Mouse (Mus musculus) lung, postnatal 0 days (tissue): ENCODE measurements at regions not wholly inside any gene's neighbourhood (a gene's known extent, or its start where the extent isn't known, plus 50 kb on each side); places are given as distances from the start of the nearest gene placed in this dataset.
A peak's percentile ranks its signal among the peaks of the same experiment; 100 is the strongest.

Source experiments
- ATAC-seq: fragments of 200-750 bp; cut with Nextera tagmentation; 2 replicates; pipeline ENCODE4 v1.8.0; 2017; ENCODE audit warnings: moderate library complexity
- DNase-seq: peaks from one replicate; pipeline ENCODE4 v3.0.0-alpha.2; 2016; ENCODE audit warnings: low spot score
- H3K27ac ChIP-seq: fragments of 300-500 bp; sonication (generic); 2 replicates; pipeline ENCODE4 v1.5.1; 2014; ENCODE audit warnings: antibody characterized with exemption, mild to moderate bottlenecking, low read length, mixed read lengths
- H3K27me3 ChIP-seq: fragments of 300-500 bp; sonication (generic); replicated peaks from 2 replicates; pipeline ENCODE4 v1.6.1; 2014; ENCODE audit warnings: low read length, mixed read lengths; ENCODE audit not compliant: insufficient read depth
- H3K36me3 ChIP-seq: fragments of 300-500 bp; sonication (generic); 2 replicates; pipeline ENCODE4 v1.6.1; 2014; ENCODE audit warnings: low read length, mixed read lengths; ENCODE audit not compliant: insufficient read depth
- H3K4me1 ChIP-seq: fragments of 300-500 bp; sonication (generic); 2 replicates; pipeline ENCODE4 v1.6.1; 2014; ENCODE audit warnings: antibody characterized with exemption, low read depth, low read length, mixed read lengths; ENCODE audit not compliant: insufficient read depth
- H3K4me2 ChIP-seq: fragments of 300-500 bp; sonication (generic); replicated peaks from 2 replicates; pipeline ENCODE4 v1.6.1; 2014; ENCODE audit warnings: low read depth, mild to moderate bottlenecking, low read length, moderate library complexity, mixed read lengths
- H3K4me3 ChIP-seq: fragments of 300-500 bp; sonication (generic); 2 replicates; pipeline ENCODE4 v1.5.1; 2014; ENCODE audit warnings: low read depth, low read length
- H3K9ac ChIP-seq: fragments of 300-500 bp; sonication (generic); replicated peaks from 2 replicates; pipeline ENCODE4 v1.6.1; 2014; ENCODE audit warnings: low read depth, mild to moderate bottlenecking
- H3K9me3 ChIP-seq: fragments of 300-500 bp; sonication (generic); 2 replicates; pipeline ENCODE4 v1.6.1; 2016; ENCODE audit warnings: low read length, mixed read lengths
- CTCF ChIP-seq: IDR thresholded peaks from 2 replicates; pipeline ENCODE4 v1.5.1; 2016; ENCODE audit warnings: antibody characterized with exemption, mild to moderate bottlenecking
- EP300 ChIP-seq: IDR thresholded peaks from 2 replicates; pipeline ENCODE4 v1.6.1; 2016; ENCODE audit warnings: antibody characterized with exemption, mild to moderate bottlenecking, control low read depth
- WGBS: fragments of 180-500 bp; shearing (Covaris S2); extraction: QIAGEN DNeasy Blood & Tissue Kit; methylation state at CpG from one replicate; pipeline ENCODE4 v1.1.7; 2014; 5-methylcytosine and 5-hydroxymethylcytosine counted together

DNA sequence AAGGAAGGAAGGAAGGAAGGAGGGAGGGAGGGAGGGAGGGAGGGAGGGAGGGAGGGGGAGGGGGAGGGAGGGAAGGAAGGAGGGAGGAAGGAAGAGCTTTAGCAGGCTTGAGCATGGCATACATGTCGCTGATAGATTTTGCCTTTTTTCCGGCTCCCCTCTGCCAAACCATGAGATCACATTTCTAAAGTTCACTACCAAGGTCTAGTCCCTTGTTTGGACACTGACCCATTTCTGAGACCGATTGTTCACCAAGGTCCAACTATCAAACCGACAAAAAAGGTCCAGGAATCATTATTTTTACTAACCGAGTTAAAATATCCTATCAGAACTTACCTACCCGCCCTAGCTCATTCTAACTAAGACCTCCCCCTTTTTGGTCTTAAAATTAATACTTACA lies 120.1 kb downstream of the Sox2 start:
- Histone ChIP-seq H3K4me3 (no peak overlapping the region), H3K4me2 (no peak overlapping the region), H3K9me3 (no peaks in the 10 kb centered on the region), H3K36me3 (no peaks in the 10 kb centered on the region), H3K27ac (no peak overlapping the region), H3K4me1 (no peaks in the 10 kb centered on the region), H3K27me3 (no peaks in the 10 kb centered on the region), H3K9ac (no peak overlapping the region)
- WGBS, result 81% methylated on average over 6 of the region's 6 CpGs
- ATAC-seq (no peak), DNase-seq (no peak)
- no peak for TF ChIP-seq EP300

DNA sequence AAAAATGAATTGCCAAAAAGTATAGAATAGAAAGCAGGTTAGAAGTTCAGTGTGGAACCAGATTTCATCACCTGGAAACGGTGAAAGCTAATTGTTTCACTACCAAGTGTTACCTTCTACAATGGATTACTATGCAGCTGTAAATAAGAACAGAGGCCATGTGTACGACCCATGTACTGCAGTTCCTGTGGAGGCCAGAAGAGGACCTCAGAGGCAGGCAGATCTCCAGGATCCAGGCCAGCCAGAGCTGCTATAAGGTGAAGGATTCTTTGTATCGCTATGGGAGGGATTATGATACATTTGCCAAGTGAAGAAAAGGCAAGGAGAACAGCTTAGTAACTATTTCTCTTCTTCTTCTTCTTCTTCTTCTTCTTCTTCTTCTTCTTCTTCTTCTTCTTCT lies 121.8 kb downstream of the Sox2 start:
- Histone ChIP-seq H3K9me3 (no peaks in the 10 kb centered on the region), H3K27me3 (no peaks in the 10 kb centered on the region), H3K9ac (no peak overlapping the region), H3K27ac (no peak overlapping the region), H3K4me2 (no peak overlapping the region), H3K36me3 (no peaks in the 10 kb centered on the region), H3K4me3 (no peak overlapping the region), H3K4me1 (no peaks in the 10 kb centered on the region)
- no peak for DNase-seq
- no peak for ATAC-seq
- TF ChIP-seq CTCF (no peak), EP300 (no peak)
- 89% methylated on average over 3 of the region's 3 CpGs for WGBS

DNA sequence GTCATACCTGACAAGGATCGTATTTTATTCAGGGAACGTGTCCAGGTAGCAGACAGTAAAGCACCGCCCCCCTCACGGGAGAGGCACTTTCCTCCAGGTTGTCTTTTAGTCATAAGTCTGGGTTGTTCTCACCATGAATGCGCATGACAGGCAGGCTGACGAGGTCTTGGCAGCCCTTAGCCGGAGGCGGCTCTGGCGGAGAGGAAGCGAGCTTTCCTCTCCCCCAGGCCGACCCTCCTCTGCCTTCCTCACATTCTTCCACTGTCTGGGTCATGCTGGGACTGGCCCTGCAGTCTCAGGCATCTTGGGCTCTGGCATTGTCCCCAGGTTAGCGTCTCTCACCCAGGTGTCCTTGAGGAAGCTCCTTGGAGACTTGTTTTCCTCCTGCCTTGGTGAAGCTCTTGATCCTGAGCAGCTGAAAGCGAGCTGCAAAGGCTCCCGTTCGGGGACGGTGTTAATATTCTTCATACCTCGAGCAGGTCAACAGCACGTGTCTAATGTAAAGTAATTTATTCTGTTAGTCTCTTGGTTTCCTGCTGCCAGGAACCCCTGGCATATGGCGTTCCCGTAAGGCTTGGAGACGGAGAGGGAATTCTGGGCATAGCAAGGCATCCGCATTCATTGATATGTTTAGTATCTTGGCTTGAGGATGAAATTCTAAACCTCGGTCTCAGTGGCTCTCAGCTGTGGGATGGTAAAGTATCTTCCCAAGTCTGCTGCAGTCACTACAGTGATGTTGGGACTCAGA lies 123.6 kb downstream of the Sox2 start:
- H3K4me2 ChIP-seq, result no peak overlapping the region
- no peaks in the 10 kb centered on the region for H3K36me3 ChIP-seq
- 0 out of 2 replicates have a peak, but pooled peaks have one; percentile 14 for ATAC-seq
- no peak for TF ChIP-seq CTCF
- TF ChIP-seq EP300, result no peak
- no peak for DNase-seq
- no peaks in the 10 kb centered on the region for H3K27me3 ChIP-seq
- H3K9ac ChIP-seq, result no peak overlapping the region
- H3K27ac ChIP-seq, result no peak overlapping the region
- H3K4me1 ChIP-seq, result no peaks in the 10 kb centered on the region
- no peaks in the 10 kb centered on the region for H3K9me3 ChIP-seq
- H3K4me3 ChIP-seq, result no peak overlapping the region
- 22% methylated on average over 23 of the region's 23 CpGs for WGBS

DNA sequence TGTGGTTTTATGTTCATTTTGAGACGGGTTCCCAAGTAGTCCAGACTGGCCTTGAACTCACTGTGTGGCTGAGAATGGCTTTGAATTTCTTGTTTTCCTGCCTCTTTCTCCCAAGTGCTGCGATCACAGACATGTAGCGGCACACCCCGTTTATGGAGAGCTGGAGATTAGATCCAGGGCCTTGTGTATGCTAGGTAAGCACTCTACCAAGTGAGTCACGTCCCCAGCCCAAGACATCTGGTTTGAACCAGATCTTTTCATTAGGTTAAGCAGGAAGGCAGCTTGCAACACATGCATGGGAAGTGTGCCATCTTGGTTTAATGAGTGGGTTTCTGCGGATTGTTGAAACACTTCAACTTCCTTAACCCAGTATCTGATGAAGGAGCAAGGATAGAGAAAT lies 131.6 kb downstream of the Sox2 start:
- ATAC-seq, result no peak
- H3K9ac ChIP-seq, result no peak overlapping the region
- H3K36me3 ChIP-seq, result no peaks in the 10 kb centered on the region
- TF ChIP-seq EP300, result no peak
- no peak overlapping the region for H3K4me2 ChIP-seq
- no peaks in the 10 kb centered on the region for H3K27me3 ChIP-seq
- no peak for DNase-seq
- no peak overlapping the region for H3K4me3 ChIP-seq
- WGBS, result 70% methylated on average over 6 of the region's 6 CpGs
- no peaks in the 10 kb centered on the region for H3K9me3 ChIP-seq
- H3K27ac ChIP-seq, result no peak overlapping the region
- no peaks in the 10 kb centered on the region for H3K4me1 ChIP-seq

DNA sequence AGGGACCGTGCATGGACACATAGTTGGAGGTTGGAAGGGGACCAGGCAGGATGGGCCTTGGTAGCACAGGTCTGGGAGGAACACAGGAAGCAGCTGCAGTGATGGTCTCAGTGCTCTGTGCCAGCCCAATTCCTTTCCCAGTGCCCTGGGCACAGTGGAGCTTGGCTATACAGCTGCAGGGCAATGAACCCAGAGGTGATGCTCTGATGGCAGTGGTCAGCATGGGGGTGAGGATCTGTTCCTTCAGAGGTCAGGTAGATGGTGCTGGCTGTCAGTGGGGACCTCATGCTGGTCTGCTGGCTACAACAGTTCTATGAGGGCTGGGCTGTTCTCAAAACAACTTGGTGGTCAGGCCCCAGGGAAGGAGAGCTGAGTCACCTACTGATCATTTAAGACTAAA lies 133.2 kb downstream of the Sox2 start:
- H3K9me3 ChIP-seq, result no peaks in the 10 kb centered on the region
- no peak overlapping the region for H3K4me2 ChIP-seq
- no peaks in the 10 kb centered on the region for H3K36me3 ChIP-seq
- no peak for ATAC-seq
- TF ChIP-seq CTCF (no peak), EP300 (no peak)
- 85% methylated on average over 1 of the region's 1 CpGs for WGBS
- no peaks in the 10 kb centered on the region for H3K27me3 ChIP-seq
- H3K9ac ChIP-seq, result no peak overlapping the region
- DNase-seq, result no peak
- no peaks in the 10 kb centered on the region for H3K4me1 ChIP-seq
- H3K27ac ChIP-seq, result no peak overlapping the region
- H3K4me3 ChIP-seq, result no peak overlapping the region

DNA sequence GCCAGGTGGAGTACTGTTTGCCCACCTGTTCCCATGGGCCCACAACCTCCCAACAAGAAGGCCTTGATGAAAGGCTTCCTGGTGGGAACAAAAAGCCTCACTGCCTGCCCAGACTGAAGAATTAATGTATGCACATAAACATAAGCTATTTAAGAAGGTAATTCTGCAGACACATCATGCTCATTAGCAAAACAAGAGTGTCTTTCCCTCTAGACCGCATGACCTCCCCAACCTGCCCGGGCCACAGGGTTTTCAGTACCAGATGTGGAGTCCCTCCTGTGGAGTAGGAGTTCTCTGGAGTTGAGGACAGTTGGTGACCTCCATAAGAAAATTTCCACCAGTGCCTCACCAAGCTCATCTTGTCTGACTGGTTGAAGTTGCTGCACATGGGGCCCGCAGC lies 137.0 kb downstream of the Sox2 start:
- TF ChIP-seq EP300 (no peak), CTCF (no peak)
- Histone ChIP-seq H3K9me3 (no peaks in the 10 kb centered on the region), H3K4me1 (no peaks in the 10 kb centered on the region), H3K4me3 (no peak overlapping the region), H3K27me3 (no peaks in the 10 kb centered on the region), H3K4me2 (no peak overlapping the region), H3K36me3 (no peaks in the 10 kb centered on the region), H3K27ac (no peak overlapping the region), H3K9ac (no peak overlapping the region)
- DNase-seq (no peak), ATAC-seq (no peak)
- WGBS, result 84% methylated on average over 3 of the region's 3 CpGs
